Mouse (Mus musculus) midbrain, postnatal 0 days (tissue): ENCODE measurements around the gene Lgi1. TPM values are rescaled to one million over a fixed set of nuclear protein-coding genes. Genes with fewer than 3 reads are reported as not detected.

ENCODE experiments used
- ATAC-seq: fragments of 200-750 bp; cut with Nextera tagmentation; 2 replicates; pipeline ENCODE4 v1.8.0; 2017; ENCODE audit warnings: moderate number of reproducible peaks, mild to moderate bottlenecking, moderate TSS enrichment, moderate library complexity; ENCODE audit not compliant: low FRiP score
- DNase-seq: peaks from one replicate; pipeline ENCODE4 v3.0.0-alpha.2; 2015; ENCODE audit warnings: low spot score
- H3K27ac ChIP-seq: fragments of 300-500 bp; sonication (generic); 2 replicates; pipeline ENCODE4 v1.5.1; 2014; ENCODE audit warnings: low read depth, mild to moderate bottlenecking, low read length, mixed read lengths
- H3K27me3 ChIP-seq: fragments of 300-500 bp; sonication (generic); 2 replicates; pipeline ENCODE4 v1.6.1; 2014; ENCODE audit warnings: low read length, control low read depth, mixed read lengths; ENCODE audit not compliant: insufficient read depth
- H3K36me3 ChIP-seq: fragments of 300-500 bp; sonication (generic); 2 replicates; pipeline ENCODE4 v1.6.1; 2014; ENCODE audit warnings: low read length, control low read depth, mixed read lengths; ENCODE audit not compliant: insufficient read depth
- H3K4me1 ChIP-seq: fragments of 300-500 bp; sonication (generic); 2 replicates; pipeline ENCODE4 v1.6.1; 2014; ENCODE audit warnings: mild to moderate bottlenecking, control low read depth, antibody characterized with exemption, low read length, mixed read lengths; ENCODE audit not compliant: insufficient read depth
- H3K4me2 ChIP-seq: fragments of 300-500 bp; sonication (generic); 2 replicates; pipeline ENCODE4 v1.6.1; 2014; ENCODE audit warnings: low read depth, mild to moderate bottlenecking, low read length, mixed read lengths; ENCODE audit not compliant: poor library complexity, severe bottlenecking
- H3K4me3 ChIP-seq: fragments of 300-500 bp; sonication (generic); 2 replicates; pipeline ENCODE4 v1.5.1; 2014; ENCODE audit warnings: low read depth, mild to moderate bottlenecking, low read length, moderate library complexity
- H3K9ac ChIP-seq: fragments of 300-500 bp; sonication (generic); replicated peaks from 2 replicates; pipeline ENCODE4 v1.6.1; 2014; ENCODE audit warnings: mild to moderate bottlenecking, low read length, moderate library complexity, mixed read lengths; ENCODE audit not compliant: poor library complexity, severe bottlenecking
- H3K9me3 ChIP-seq: fragments of 300-500 bp; sonication (generic); 2 replicates; pipeline ENCODE4 v1.6.1; 2016; ENCODE audit warnings: low read length, control low read depth
- CTCF ChIP-seq: IDR thresholded peaks from 2 replicates; pipeline ENCODE4 v1.5.1; 2016; ENCODE audit warnings: antibody characterized with exemption, mild to moderate bottlenecking
- WGBS: fragments of 180-500 bp; shearing (Covaris S2); extraction: QIAGEN DNeasy Blood & Tissue Kit; methylation state at CpG from one replicate; pipeline ENCODE4 v1.1.7; 2014; 5-methylcytosine and 5-hydroxymethylcytosine counted together
- polyA plus RNA-seq: library from polyadenylated mRNA; unstranded; fragments of >200 nt; fragmentation: Nextera tagmentation; extraction: Ambion mirVana; gene quantifications from 2 replicates; pipeline ENCODE4 v1.2.1, GENCODE M21; 2015
- total RNA-seq: library from RNA; depleted of rRNA; stranded (reverse); fragments of >200 nt; gene quantifications from 2 replicates; pipeline ENCODE4 v1.2.3, GENCODE M21; 2014

The Lgi1 gene
- total and polyA plus RNA-seq, 2 experiments from 2014 or later = 28.3 to 32.8 TPM

DNA sequence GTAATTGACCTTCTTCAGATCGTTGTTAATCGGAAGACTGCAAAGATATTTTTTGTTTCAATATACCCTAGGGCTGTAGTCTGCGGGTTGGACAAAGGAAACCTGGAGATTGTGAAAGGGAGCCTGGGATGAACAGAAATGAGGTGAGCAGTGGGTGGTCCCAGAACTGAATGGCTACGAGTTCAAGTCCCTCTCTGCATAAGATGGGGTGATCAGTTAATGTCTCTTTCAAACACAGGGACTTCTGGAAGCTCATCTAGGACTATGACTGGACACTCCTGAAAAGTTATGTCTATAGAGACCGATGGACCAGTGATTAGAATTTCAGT lies 84.6 kb downstream of the Lgi1 start:
- H3K4me3 ChIP-seq = no peak overlapping the region
- no peaks in the 10 kb centered on the region for H3K27me3 ChIP-seq
- no peak for TF ChIP-seq CTCF
- no peaks in the 10 kb centered on the region for H3K4me1 ChIP-seq
- no peak overlapping the region for H3K4me2 ChIP-seq
- WGBS = 75% methylated on average over 5 of the region's 5 CpGs
- H3K36me3 ChIP-seq = no peaks in the 10 kb centered on the region
- no peak overlapping the region for H3K9ac ChIP-seq
- no peak overlapping the region for H3K27ac ChIP-seq
- no peaks in the 10 kb centered on the region for H3K9me3 ChIP-seq
- no peak for ATAC-seq
- no peak for DNase-seq

- Histone ChIP-seq H3K4me1 (no peaks in the 10 kb centered on the region), H3K36me3 (no peaks in the 10 kb centered on the region), H3K27me3 (no peaks in the 10 kb centered on the region), H3K4me2 (no peak overlapping the region), H3K9ac (no peak overlapping the region), H3K4me3 (no peak overlapping the region), H3K9me3 (no peaks in the 10 kb centered on the region), H3K27ac (no peak overlapping the region)
- TF ChIP-seq CTCF = no peak
- 87% methylated on average over 2 of the region's 2 CpGs for WGBS
- no peak for DNase-seq
- no peak for ATAC-seq
Observed at GRCm38 (mm10) chr19:38351202-38351601, 86.9 kb downstream of the Lgi1 start.

DNA sequence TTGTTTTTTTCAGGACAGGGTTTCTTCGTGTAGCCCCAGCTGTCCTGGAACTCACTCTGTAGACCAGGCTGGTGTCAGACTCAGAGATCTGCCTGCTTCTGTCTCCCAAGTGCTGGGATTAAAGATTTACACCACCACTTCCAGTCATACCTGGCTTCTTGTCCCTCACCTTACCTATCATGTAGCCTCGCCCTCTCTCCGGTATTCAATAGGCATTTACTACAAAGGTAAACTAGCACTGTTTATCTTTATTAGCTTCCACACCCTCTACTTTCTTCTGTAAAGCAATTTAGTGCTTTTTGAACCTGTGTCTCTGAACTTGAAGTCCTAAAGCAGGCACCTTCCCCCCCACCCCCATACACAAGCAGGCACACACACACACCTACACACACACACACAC lies 87.4 kb downstream of the Lgi1 start:
- Histone ChIP-seq H3K9ac (no peak overlapping the region), H3K9me3 (no peaks in the 10 kb centered on the region), H3K4me1 (no peaks in the 10 kb centered on the region), H3K4me3 (no peak overlapping the region), H3K4me2 (no peak overlapping the region), H3K27ac (no peak overlapping the region), H3K27me3 (no peaks in the 10 kb centered on the region), H3K36me3 (no peaks in the 10 kb centered on the region)
- no peak for TF ChIP-seq CTCF
- 93% methylated on average over 3 of the region's 3 CpGs for WGBS
- DNase-seq = no peak
- no peak for ATAC-seq

- Histone ChIP-seq H3K27me3 (no peaks in the 10 kb centered on the region), H3K9ac (no peak overlapping the region), H3K4me2 (no peak overlapping the region), H3K4me1 (no peaks in the 10 kb centered on the region), H3K4me3 (no peak overlapping the region), H3K27ac (no peak overlapping the region), H3K36me3 (no peaks in the 10 kb centered on the region), H3K9me3 (no peaks in the 10 kb centered on the region)
- ATAC-seq (peak; percentile 78), DNase-seq (peak; percentile 79)
- peak; percentile 87 for TF ChIP-seq CTCF
- 43% methylated on average over 6 of the region's 6 CpGs for WGBS
Observed at GRCm38 (mm10) chr19:38352495-38353130, 88.3 kb downstream of the Lgi1 start.

GRCm38 (mm10) chr19:38354279-38354678 lies 89.9 kb downstream of the Lgi1 start:
- 87% methylated on average over 1 of the region's 1 CpGs for WGBS
- no peaks in the 10 kb centered on the region for H3K9me3 ChIP-seq
- no peaks in the 10 kb centered on the region for H3K36me3 ChIP-seq
- no peaks in the 10 kb centered on the region for H3K4me1 ChIP-seq
- H3K9ac ChIP-seq = no peak overlapping the region
- no peak for TF ChIP-seq CTCF
- no peak overlapping the region for H3K27ac ChIP-seq
- H3K27me3 ChIP-seq = no peaks in the 10 kb centered on the region
- DNase-seq (no peak), ATAC-seq (no peak)
- H3K4me2 ChIP-seq = no peak overlapping the region
- no peak overlapping the region for H3K4me3 ChIP-seq

DNA sequence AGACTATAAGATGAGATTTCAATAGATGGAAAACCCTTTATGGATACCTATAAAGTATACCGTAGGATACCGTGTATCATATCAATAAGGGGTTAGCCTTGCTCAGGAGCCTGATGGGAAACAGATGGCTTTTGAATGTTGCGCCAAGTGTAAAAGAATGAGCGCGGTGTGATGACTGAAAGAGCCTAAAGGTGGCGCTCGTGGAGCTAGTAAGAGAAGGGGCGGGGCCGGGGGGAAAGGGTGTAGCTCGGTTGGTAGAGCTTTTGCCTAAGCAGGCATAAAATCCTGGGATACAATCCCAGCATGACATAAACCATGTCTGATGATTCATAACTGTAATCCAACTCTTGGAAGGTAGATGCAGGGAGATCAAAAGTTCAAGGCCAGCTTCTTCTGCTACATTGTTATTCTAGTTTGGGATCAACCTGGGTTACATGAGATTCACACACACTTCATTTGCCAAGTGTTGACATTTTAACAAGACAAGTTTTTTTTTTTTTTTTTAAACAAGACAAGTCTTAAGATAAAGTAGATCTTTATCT lies 90.6 kb downstream of the Lgi1 start:
- no peaks in the 10 kb centered on the region for H3K27me3 ChIP-seq
- H3K9me3 ChIP-seq = no peaks in the 10 kb centered on the region
- no peak overlapping the region for H3K4me2 ChIP-seq
- no peak for TF ChIP-seq CTCF
- ATAC-seq (no peak), DNase-seq (no peak)
- H3K4me1 ChIP-seq = no peaks in the 10 kb centered on the region
- H3K9ac ChIP-seq = no peak overlapping the region
- no peak overlapping the region for H3K27ac ChIP-seq
- H3K4me3 ChIP-seq = no peak overlapping the region
- no peaks in the 10 kb centered on the region for H3K36me3 ChIP-seq
- 68% methylated on average over 10 of the region's 10 CpGs for WGBS
